Mouse (Mus musculus): ENCODE data around the gene Snurf. TPM values are rescaled to one million over a fixed set of nuclear protein-coding genes. Genes with fewer than 3 reads are reported as not detected.

Gene Snurf
- total RNA-seq, 1 experiment: 202 TPM

GRCm38 (mm10) chr7:60006262-60006661 is 1.4 kb upstream of the Snurf start:
- Histone ChIP-seq H3K9me3 (ENCODE audit: control insufficient read depth, insufficient read depth, low read depth, low read length) (no peaks in the 10 kb centered on the region), H3K4me3 (ENCODE audit: insufficient read depth in 1 of 2, low read depth in 1 of 2, low read length in 2 of 2, poor library complexity in 1 of 2, severe bottlenecking in 1 of 2) (no peak overlapping the region), H3K4me1 (ENCODE audit: control insufficient read depth in 2 of 2, insufficient read depth in 2 of 2, low read length in 2 of 2, poor library complexity in 1 of 2) (0 out of 4 replicates have a peak, but pooled peaks cover 0 to 1% of the 10 kb centered on the region in 2 experiments), H3K36me3 (ENCODE audit: control insufficient read depth, insufficient read depth, low read length, poor library complexity, severe bottlenecking) (no peaks in the 10 kb centered on the region), H3K9ac (ENCODE audit: insufficient read depth, low read depth, low read length, poor library complexity, severe bottlenecking) (no peak overlapping the region), H3K27ac (ENCODE audit: insufficient read depth, low read depth, low read length, poor library complexity, severe bottlenecking) (peak overlapping the region; percentile 31; the same call in 1 of the 2 replicates)
- no peak for TF ChIP-seq HCFC1 (IDR thresholded peaks at IDR 0.05; ENCODE audit: borderline replicate concordance, insufficient read depth, low read length)
- TF ChIP-seq CHD2 (IDR thresholded peaks at IDR 0.05; ENCODE audit: low read depth, low read length): no peak
- TF ChIP-seq ZNF384 (IDR thresholded peaks at IDR 0.05; ENCODE audit: low read depth, low read length): peak; percentile 90
- DNase-seq (ENCODE audit: low read depth, low spot score): no peak
- in situ Hi-C loops (cut with MboI; ENCODE audit: low sequenced_read_pairs in 2 of 2, unreplicated experiment in 2 of 2): no loop called here

- H3K4me1 ChIP-seq (ENCODE audit: control insufficient read depth in 2 of 2, insufficient read depth in 2 of 2, low read length in 2 of 2, poor library complexity in 1 of 2): no peaks in the 10 kb centered on the region
- H3K9ac ChIP-seq (ENCODE audit: insufficient read depth, low read depth, low read length, poor library complexity, severe bottlenecking): peak overlapping the region; percentile 70
- H3K36me3 ChIP-seq (ENCODE audit: control insufficient read depth, insufficient read depth, low read length, poor library complexity, severe bottlenecking): no peaks in the 10 kb centered on the region
- TF ChIP-seq ZNF384 (IDR thresholded peaks at IDR 0.05; ENCODE audit: low read depth, low read length) (no peak), MAFK (IDR thresholded peaks at IDR 0.05; ENCODE audit: insufficient read depth, low read depth, low read length) (no peak), ZC3H11A (IDR thresholded peaks at IDR 0.05; ENCODE audit: borderline replicate concordance, low read depth, low read length) (no peak), HCFC1 (IDR thresholded peaks at IDR 0.05; ENCODE audit: borderline replicate concordance, insufficient read depth, low read length) (no peak), CHD2 (IDR thresholded peaks at IDR 0.05; ENCODE audit: low read depth, low read length) (no peak)
- DNase-seq (ENCODE audit: low read depth, low spot score): peak; percentile 50
- H3K9me3 ChIP-seq (ENCODE audit: control insufficient read depth, insufficient read depth, low read depth, low read length): no peaks in the 10 kb centered on the region
- in situ Hi-C loops (cut with MboI; ENCODE audit: low sequenced_read_pairs in 2 of 2, unreplicated experiment in 2 of 2): no loop called here
- peak overlapping the region; percentile 83 to 87 for H3K4me3 ChIP-seq (ENCODE audit: insufficient read depth in 1 of 2, low read depth in 1 of 2, low read length in 2 of 2, poor library complexity in 1 of 2, severe bottlenecking in 1 of 2)
- H3K27ac ChIP-seq (ENCODE audit: insufficient read depth, low read depth, low read length, poor library complexity, severe bottlenecking): peak overlapping the region; percentile 91
These were observed 786 bp downstream of the Snurf start for GRCm38 (mm10) chr7:60003921-60004605.

DNA sequence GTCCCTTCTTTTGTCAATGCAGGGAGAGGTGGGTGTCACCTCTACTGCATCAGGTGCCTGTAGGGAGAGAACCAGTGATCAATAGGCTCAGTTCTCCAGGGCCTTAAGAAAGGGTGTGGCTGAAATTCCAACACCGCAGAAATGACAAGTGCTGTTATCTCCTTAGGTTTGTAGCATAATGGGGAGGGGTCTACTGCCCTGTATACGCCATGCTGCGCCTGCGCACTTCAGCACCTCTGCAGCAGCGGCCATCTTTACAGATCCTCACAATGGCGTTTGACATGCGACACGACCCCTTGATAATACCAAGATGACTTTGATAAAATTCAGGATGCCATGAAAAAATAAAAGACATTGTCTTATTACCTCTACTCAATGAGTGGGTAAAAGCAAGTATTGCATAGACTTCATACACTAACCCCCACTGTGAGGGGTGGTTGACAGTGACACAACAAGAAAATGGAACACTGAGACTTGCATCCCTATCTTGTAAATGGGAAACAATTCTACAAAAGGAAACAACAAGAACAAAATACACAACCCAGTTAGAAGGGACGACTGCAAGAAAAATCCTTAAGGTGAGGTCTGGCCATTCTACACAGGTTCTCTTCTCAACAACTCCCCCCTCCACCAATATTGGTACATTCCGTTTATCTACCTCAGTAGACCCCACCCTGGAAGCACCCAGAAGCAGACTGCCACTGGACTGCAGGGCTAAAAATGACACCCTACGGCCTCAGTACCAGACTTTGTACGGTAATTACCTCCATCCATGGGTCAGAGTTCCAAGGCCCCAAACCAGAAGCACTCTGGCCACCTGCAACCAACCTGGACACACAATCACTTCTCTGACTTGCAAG is 1.6 kb downstream of the Snurf start:
- Histone ChIP-seq H3K4me1 (ENCODE audit: control insufficient read depth in 2 of 2, insufficient read depth in 2 of 2, low read length in 2 of 2, poor library complexity in 1 of 2) (no peaks in the 10 kb centered on the region), H3K9me3 (ENCODE audit: control insufficient read depth, insufficient read depth, low read depth, low read length) (no peaks in the 10 kb centered on the region), H3K27ac (ENCODE audit: insufficient read depth, low read depth, low read length, poor library complexity, severe bottlenecking) (peak overlapping the region; percentile 91), H3K4me3 (ENCODE audit: insufficient read depth in 1 of 2, low read depth in 1 of 2, low read length in 2 of 2, poor library complexity in 1 of 2, severe bottlenecking in 1 of 2) (peak overlapping the region; percentile 83 to 87), H3K36me3 (ENCODE audit: control insufficient read depth, insufficient read depth, low read length, poor library complexity, severe bottlenecking) (no peaks in the 10 kb centered on the region; the same call in 1 of the 2 replicates), H3K9ac (ENCODE audit: insufficient read depth, low read depth, low read length, poor library complexity, severe bottlenecking) (peak overlapping the region; percentile 70)
- peak; percentile 53 for DNase-seq (ENCODE audit: low read depth, low spot score)
- TF ChIP-seq CHD2 (IDR thresholded peaks at IDR 0.05; ENCODE audit: low read depth, low read length) (no peak), ZNF384 (IDR thresholded peaks at IDR 0.05; ENCODE audit: low read depth, low read length) (no peak), ZC3H11A (IDR thresholded peaks at IDR 0.05; ENCODE audit: borderline replicate concordance, low read depth, low read length) (no peak), HCFC1 (IDR thresholded peaks at IDR 0.05; ENCODE audit: borderline replicate concordance, insufficient read depth, low read length) (no peak), MAFK (IDR thresholded peaks at IDR 0.05; ENCODE audit: insufficient read depth, low read depth, low read length) (no peak)
- in situ Hi-C loops (cut with MboI; ENCODE audit: low sequenced_read_pairs in 2 of 2, unreplicated experiment in 2 of 2): no loop called here

- TF ChIP-seq CHD2 (IDR thresholded peaks at IDR 0.05; ENCODE audit: low read depth, low read length) (no peak), HCFC1 (IDR thresholded peaks at IDR 0.05; ENCODE audit: borderline replicate concordance, insufficient read depth, low read length) (no peak), MAFK (IDR thresholded peaks at IDR 0.05; ENCODE audit: insufficient read depth, low read depth, low read length) (no peak), ZNF384 (IDR thresholded peaks at IDR 0.05; ENCODE audit: low read depth, low read length) (no peak), ZC3H11A (IDR thresholded peaks at IDR 0.05; ENCODE audit: borderline replicate concordance, low read depth, low read length) (no peak)
- H3K4me1 ChIP-seq (ENCODE audit: control insufficient read depth in 2 of 2, insufficient read depth in 2 of 2, low read length in 2 of 2, poor library complexity in 1 of 2): no peaks in the 10 kb centered on the region
- H3K4me3 ChIP-seq (ENCODE audit: insufficient read depth in 1 of 2, low read depth in 1 of 2, low read length in 2 of 2, poor library complexity in 1 of 2, severe bottlenecking in 1 of 2): no peak overlapping the region
- H3K36me3 ChIP-seq (ENCODE audit: control insufficient read depth, insufficient read depth, low read length, poor library complexity, severe bottlenecking): no peaks in the 10 kb centered on the region; the same call in 1 of the 2 replicates
- H3K27ac ChIP-seq (ENCODE audit: insufficient read depth, low read depth, low read length, poor library complexity, severe bottlenecking): no peak overlapping the region
- in situ Hi-C loops (cut with MboI; ENCODE audit: low sequenced_read_pairs in 2 of 2, unreplicated experiment in 2 of 2): loop anchor here in 1 of 2 experiments (25.0 kb wide), 1 partner anchor 691 kb away; no protein-coding TSS in a partner anchor
- H3K9me3 ChIP-seq (ENCODE audit: control insufficient read depth, insufficient read depth, low read depth, low read length): no peaks in the 10 kb centered on the region
- DNase-seq (ENCODE audit: low read depth, low spot score): no peak
- H3K9ac ChIP-seq (ENCODE audit: insufficient read depth, low read depth, low read length, poor library complexity, severe bottlenecking): no peak overlapping the region
These were observed 26.2 kb downstream of the Snurf start for GRCm38 (mm10) chr7:59978646-59979045.

Other genes with a start within 250 kb of the Snurf start
- gene Gm38393, start within 50 bp of the Snurf start, total RNA-seq (2012; rRNA removed): 67.4 and 104 TPM in 2 replicates
- gene Snrpn, start 135.2 kb upstream of the Snurf start, total RNA-seq (2012; rRNA removed): 59.0 and 87.4 TPM in 2 replicates